Mouse (Mus musculus): ENCODE data around the gene Sync. TPM values are rescaled to one million over a fixed set of nuclear protein-coding genes. Genes with fewer than 3 reads are reported as not detected.

Sync gene
- polyA plus RNA-seq, 1 experiment from 2014 or later = 0.18 TPM

DNA sequence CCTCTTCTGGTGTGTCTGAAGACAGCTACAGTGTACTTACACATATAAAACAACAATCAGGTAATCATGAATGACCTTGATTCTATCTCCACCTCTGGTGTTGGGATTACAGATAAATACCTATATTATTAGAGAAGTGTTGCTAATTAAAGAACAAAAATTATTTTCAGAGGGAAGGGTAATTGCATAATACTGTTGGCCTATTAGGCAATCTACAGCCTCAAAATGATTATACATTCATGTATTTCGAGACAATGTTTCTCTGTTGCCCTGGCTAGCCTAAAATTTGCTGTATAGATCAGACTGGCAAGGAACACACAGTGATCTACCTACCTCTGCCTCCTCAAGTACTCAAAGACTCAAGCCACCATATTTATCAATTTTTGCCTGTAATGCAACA is 36.1 kb downstream of the Sync start:
- H3K27ac ChIP-seq = no peak overlapping the region
- no peaks in the 10 kb centered on the region; the same call in 1 of the 2 replicates for H3K4me1 ChIP-seq
- no peaks in the 10 kb centered on the region for H3K9me3 ChIP-seq (replicated peaks)
- no peaks in the 10 kb centered on the region for H3K27me3 ChIP-seq
- H3K4me2 ChIP-seq = no peak overlapping the region
- 100% methylated on average over 1 of the region's 1 CpGs for WGBS
- H3K4me3 ChIP-seq = no peak overlapping the region
- H3K36me3 ChIP-seq (ENCODE audit: poor library complexity, severe bottlenecking) = peaks cover 83% of the 10 kb centered on the region
- no peak overlapping the region for H3K9ac ChIP-seq
- ATAC-seq = no peak

DNA sequence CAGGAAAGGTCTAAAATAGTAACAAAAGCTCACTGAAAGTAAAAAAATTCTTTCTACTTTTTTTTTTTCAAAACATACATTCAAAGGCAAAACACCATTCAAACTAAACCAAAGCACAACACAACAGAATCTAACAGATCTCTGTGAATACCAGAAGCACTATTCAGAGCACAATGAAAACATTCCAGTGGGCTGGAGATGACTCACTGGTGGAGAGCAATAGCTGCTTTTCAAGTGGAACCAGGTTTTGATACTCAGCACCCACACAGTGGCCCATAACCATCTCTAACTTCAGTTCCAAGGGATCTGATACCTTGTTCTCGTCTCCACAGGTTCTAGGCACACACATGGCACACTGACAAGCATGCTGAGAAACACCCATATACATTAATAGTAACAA is 37.3 kb downstream of the Sync start:
- Histone ChIP-seq H3K9me3 (replicated peaks) (no peaks in the 10 kb centered on the region), H3K4me1 (no peaks in the 10 kb centered on the region; the same call in 1 of the 2 replicates), H3K9ac (no peak overlapping the region), H3K36me3 (ENCODE audit: poor library complexity, severe bottlenecking) (peaks cover 82% of the 10 kb centered on the region), H3K4me3 (no peak overlapping the region), H3K27me3 (no peaks in the 10 kb centered on the region), H3K27ac (no peak overlapping the region), H3K4me2 (no peak overlapping the region)
- 94% methylated on average over 1 of the region's 1 CpGs for WGBS
- ATAC-seq = no peak

DNA sequence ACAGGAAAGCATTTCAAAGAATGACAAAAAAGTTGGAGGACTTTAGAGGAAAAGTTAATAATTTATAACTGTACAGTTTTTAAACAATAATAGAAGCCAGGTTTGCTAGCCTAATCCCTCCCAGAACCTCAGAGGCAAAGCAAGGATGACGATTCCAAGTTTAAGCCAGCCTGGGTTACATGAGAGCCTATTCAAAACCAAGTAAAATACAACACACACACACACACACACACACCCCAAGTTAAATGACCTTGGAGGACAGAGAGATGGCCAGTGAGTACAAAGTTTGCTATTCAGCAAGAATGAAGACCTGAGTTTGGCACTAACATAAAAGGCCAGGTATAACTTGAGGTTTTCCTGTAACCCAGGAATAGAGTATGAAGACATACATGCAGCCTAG is 38.8 kb downstream of the Sync start:
- no peaks in the 10 kb centered on the region for H3K9me3 ChIP-seq (replicated peaks)
- H3K27me3 ChIP-seq = no peaks in the 10 kb centered on the region
- H3K9ac ChIP-seq = no peak overlapping the region
- no peak overlapping the region for H3K27ac ChIP-seq
- peaks cover 4% of the 10 kb centered on the region for H3K4me1 ChIP-seq
- no peak overlapping the region for H3K4me2 ChIP-seq
- H3K36me3 ChIP-seq (ENCODE audit: poor library complexity, severe bottlenecking) = peaks cover 81% of the 10 kb centered on the region
- ATAC-seq = no peak
- WGBS = 57% methylated on average over 1 of the region's 1 CpGs
- no peak overlapping the region for H3K4me3 ChIP-seq

DNA sequence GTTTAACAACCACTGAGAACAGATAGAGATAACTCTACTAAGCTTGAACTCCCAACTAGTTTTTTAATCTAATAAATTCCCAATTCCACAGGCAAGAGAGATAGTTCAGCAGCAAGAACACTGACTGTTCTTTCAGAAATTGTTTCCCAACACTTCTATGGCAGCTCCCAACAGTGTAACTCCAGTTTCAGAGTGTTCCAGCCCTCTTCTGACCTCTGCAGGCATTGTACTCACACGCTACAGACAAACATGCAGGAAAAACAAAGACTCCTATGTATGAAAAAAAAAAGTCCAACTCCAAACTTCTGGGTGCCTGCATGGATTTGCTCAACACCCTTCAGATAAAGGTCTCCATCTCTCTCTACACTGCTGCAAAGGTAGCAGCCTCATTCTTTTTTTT is 45.4 kb downstream of the Sync start:
- peak overlapping the region; percentile 89 for H3K4me3 ChIP-seq
- peaks cover 50% of the 10 kb centered on the region for H3K4me1 ChIP-seq
- WGBS = 26% methylated on average over 1 of the region's 1 CpGs
- peaks cover 54% of the 10 kb centered on the region for H3K36me3 ChIP-seq (ENCODE audit: poor library complexity, severe bottlenecking)
- ATAC-seq = no peak
- H3K27ac ChIP-seq = no peak overlapping the region
- peak overlapping the region; percentile 98 for H3K9ac ChIP-seq
- no peaks in the 10 kb centered on the region for H3K27me3 ChIP-seq
- no peaks in the 10 kb centered on the region for H3K9me3 ChIP-seq (replicated peaks)
- H3K4me2 ChIP-seq = peak overlapping the region; percentile 90

- H3K9ac ChIP-seq = peak overlapping the region; percentile 98
- WGBS = under 1% methylated on average over 57 of the region's 62 CpGs
- peaks cover 38% of the 10 kb centered on the region for H3K36me3 ChIP-seq (ENCODE audit: poor library complexity, severe bottlenecking)
- peak overlapping the region; percentile 89 for H3K4me3 ChIP-seq
- peaks cover 50% of the 10 kb centered on the region for H3K4me1 ChIP-seq
- no peaks in the 10 kb centered on the region for H3K27me3 ChIP-seq
- peak overlapping the region; percentile 90 for H3K4me2 ChIP-seq
- H3K27ac ChIP-seq = peak overlapping the region; percentile 96
- no peak for ATAC-seq
- H3K9me3 ChIP-seq (replicated peaks) = no peaks in the 10 kb centered on the region
These were observed 47.3 kb downstream of the Sync start for GRCm38 (mm10) chr4:129334677-129335215.

- H3K9me3 ChIP-seq (replicated peaks) = no peaks in the 10 kb centered on the region
- H3K27ac ChIP-seq = peak within 1 kb of the TSS; percentile 99
- ATAC-seq = peak; percentile 99
- peaks cover 50% of the 10 kb centered on the region for H3K4me1 ChIP-seq
- under 1% methylated on average over 61 of the region's 73 CpGs for WGBS
- no peaks in the 10 kb centered on the region for H3K27me3 ChIP-seq
- H3K4me3 ChIP-seq = peak within 1 kb of the TSS; percentile 89
- H3K9ac ChIP-seq = peak within 1 kb of the TSS; percentile 98
- H3K4me2 ChIP-seq = peak within 1 kb of the TSS; percentile 90
- H3K36me3 ChIP-seq (ENCODE audit: poor library complexity, severe bottlenecking) = peaks cover 33% of the 10 kb centered on the region
These were observed 48.0 kb downstream of the Sync start, which contains the start of the genes Rbbp4 and Zbtb8os for GRCm38 (mm10) chr4:129335216-129336074. TSS of gene Rbbp4 (minus strand) at chr4:129335370. TSS of gene Zbtb8os (plus strand) at chr4:129335695.

- Histone ChIP-seq H3K36me3 (ENCODE audit: poor library complexity, severe bottlenecking) (peaks cover 24% of the 10 kb centered on the region), H3K4me1 (peaks cover 45% of the 10 kb centered on the region), H3K27ac (peak overlapping the region; percentile 99), H3K4me3 (peak overlapping the region; percentile 89), H3K4me2 (peak overlapping the region; percentile 90), H3K27me3 (no peaks in the 10 kb centered on the region), H3K9ac (peak overlapping the region; percentile 74), H3K9me3 (replicated peaks) (no peaks in the 10 kb centered on the region)
- WGBS = 53% methylated on average over 14 of the region's 14 CpGs
- ATAC-seq = no peak
These were observed 48.9 kb downstream of the Sync start for GRCm38 (mm10) chr4:129336291-129336690.

DNA sequence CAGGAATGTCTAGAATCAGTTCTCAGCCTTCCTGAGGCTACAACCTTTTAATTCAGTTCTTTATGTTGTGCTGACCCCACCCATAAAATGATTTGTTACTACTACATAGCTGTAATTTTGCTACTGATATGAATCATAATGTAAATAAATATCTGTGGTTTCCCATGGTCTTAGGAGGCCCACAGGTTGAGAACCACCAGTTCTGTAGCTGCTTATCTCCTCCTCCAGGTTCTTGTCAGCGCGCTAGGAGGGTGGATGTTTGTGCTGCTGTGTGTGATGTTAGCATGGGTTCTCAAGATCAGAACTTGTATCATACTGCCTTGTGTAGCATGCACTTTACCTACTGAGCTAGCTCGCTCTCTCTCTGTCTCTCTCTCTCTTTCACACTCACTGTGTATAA is 52.3 kb downstream of the Sync start:
- no peak for ATAC-seq
- H3K4me2 ChIP-seq = no peak overlapping the region
- H3K36me3 ChIP-seq (ENCODE audit: poor library complexity, severe bottlenecking) = peaks cover 33% of the 10 kb centered on the region
- H3K27ac ChIP-seq = no peak overlapping the region
- peaks cover 17% of the 10 kb centered on the region for H3K4me1 ChIP-seq
- H3K9me3 ChIP-seq (replicated peaks) = no peaks in the 10 kb centered on the region
- H3K4me3 ChIP-seq = no peak overlapping the region
- no peaks in the 10 kb centered on the region for H3K27me3 ChIP-seq
- 96% methylated on average over 3 of the region's 3 CpGs for WGBS
- H3K9ac ChIP-seq = no peak overlapping the region

- H3K27ac ChIP-seq = no peak overlapping the region
- peaks cover 9% of the 10 kb centered on the region; the same call in 1 of the 2 replicates for H3K4me1 ChIP-seq
- H3K9ac ChIP-seq = no peak overlapping the region
- no peak overlapping the region for H3K4me3 ChIP-seq
- H3K4me2 ChIP-seq = no peak overlapping the region
- no peaks in the 10 kb centered on the region for H3K27me3 ChIP-seq
- ATAC-seq = no peak
- peaks cover 46% of the 10 kb centered on the region for H3K36me3 ChIP-seq (ENCODE audit: poor library complexity, severe bottlenecking)
- 81% methylated on average over 1 of the region's 1 CpGs for WGBS
- no peaks in the 10 kb centered on the region for H3K9me3 ChIP-seq (replicated peaks)
These were observed 54.5 kb downstream of the Sync start for GRCm38 (mm10) chr4:129341888-129342287.

DNA sequence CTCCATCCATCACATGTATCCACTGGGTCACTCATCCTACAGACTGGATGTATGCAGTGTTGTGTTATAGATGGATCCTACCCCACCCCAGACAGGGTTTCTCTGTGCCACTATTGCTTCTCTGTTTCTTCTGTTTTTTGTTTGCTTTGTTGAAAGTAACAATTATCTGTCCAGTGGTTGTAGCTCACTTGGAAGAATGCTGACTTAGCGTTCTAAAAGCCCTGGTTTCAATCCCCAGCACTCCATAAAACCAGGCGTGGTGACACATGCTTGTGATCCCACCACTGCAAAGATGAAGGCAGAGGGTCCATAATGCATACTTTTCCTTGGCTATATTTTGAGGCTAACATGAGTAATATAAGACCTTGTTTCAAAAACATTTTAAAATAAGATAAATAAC is 55.3 kb downstream of the Sync start:
- Histone ChIP-seq H3K4me2 (no peak overlapping the region), H3K27me3 (no peaks in the 10 kb centered on the region), H3K9me3 (replicated peaks) (no peaks in the 10 kb centered on the region), H3K9ac (no peak overlapping the region), H3K4me1 (0 out of 2 replicates have a peak, but pooled peaks cover under 1% of the 10 kb centered on the region), H3K36me3 (ENCODE audit: poor library complexity, severe bottlenecking) (peaks cover 49% of the 10 kb centered on the region), H3K4me3 (no peak overlapping the region), H3K27ac (no peak overlapping the region)
- no peak for ATAC-seq
- WGBS = 89% methylated on average over 2 of the region's 2 CpGs

GRCm38 (mm10) chr4:129346481-129347154 is 59.2 kb downstream of the Sync start:
- ATAC-seq = no peak
- no peaks in the 10 kb centered on the region for H3K4me1 ChIP-seq
- no peaks in the 10 kb centered on the region for H3K27me3 ChIP-seq
- H3K9ac ChIP-seq = no peak overlapping the region
- 89% methylated on average over 15 of the region's 15 CpGs for WGBS
- H3K4me3 ChIP-seq = no peak overlapping the region
- no peak overlapping the region for H3K27ac ChIP-seq
- H3K36me3 ChIP-seq (ENCODE audit: poor library complexity, severe bottlenecking) = peaks cover 60% of the 10 kb centered on the region
- H3K9me3 ChIP-seq (replicated peaks) = no peaks in the 10 kb centered on the region
- H3K4me2 ChIP-seq = no peak overlapping the region

- H3K9ac ChIP-seq = no peak overlapping the region
- peak; percentile 74 for ATAC-seq
- no peaks in the 10 kb centered on the region for H3K4me1 ChIP-seq
- peak overlapping the region; percentile 3; the same call in 1 of the 2 replicates for H3K27ac ChIP-seq
- 9% methylated on average over 1 of the region's 1 CpGs for WGBS
- no peak overlapping the region for H3K4me2 ChIP-seq
- no peaks in the 10 kb centered on the region for H3K27me3 ChIP-seq
- peaks cover 38% of the 10 kb centered on the region for H3K36me3 ChIP-seq (ENCODE audit: poor library complexity, severe bottlenecking)
- H3K4me3 ChIP-seq = no peak overlapping the region
- no peaks in the 10 kb centered on the region for H3K9me3 ChIP-seq (replicated peaks)
These were observed 63.2 kb downstream of the Sync start for GRCm38 (mm10) chr4:129350644-129351043.
